Mouse (Mus musculus): ENCODE measurements around the gene Galnt10.

DNA sequence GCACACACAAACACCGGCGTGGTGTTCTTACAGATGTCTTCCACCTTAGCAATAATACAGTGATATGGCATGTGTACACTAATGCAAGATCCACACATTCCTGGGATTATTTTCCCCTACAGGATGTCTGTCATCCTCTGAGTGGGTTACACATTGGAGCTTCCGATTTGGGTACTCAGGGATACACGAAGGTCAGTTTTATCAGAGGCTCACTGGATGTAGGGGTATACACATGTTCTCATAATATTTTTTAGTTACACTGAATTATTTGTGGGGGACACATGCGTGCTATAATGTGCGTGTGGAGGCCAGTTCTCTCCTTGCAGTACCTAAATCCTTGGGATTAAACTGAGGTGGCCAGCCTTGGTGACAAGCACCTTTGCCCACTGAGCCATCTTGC lies 188.8 kb downstream of the Galnt10 start:
- TF ChIP-seq POLR2A (IDR thresholded peaks at IDR 0.05; ENCODE audit: low read depth, low read length), result no peak
- TF ChIP-seq CTCF (IDR thresholded peaks at IDR 0.05; ENCODE audit: extremely low read depth, insufficient read depth, insufficient read length, insufficient replicate concordance), result no peak

Data from spleen, adult 2 months (tissue).